Mouse (Mus musculus): ENCODE results near the gene H2afy2.

DNA sequence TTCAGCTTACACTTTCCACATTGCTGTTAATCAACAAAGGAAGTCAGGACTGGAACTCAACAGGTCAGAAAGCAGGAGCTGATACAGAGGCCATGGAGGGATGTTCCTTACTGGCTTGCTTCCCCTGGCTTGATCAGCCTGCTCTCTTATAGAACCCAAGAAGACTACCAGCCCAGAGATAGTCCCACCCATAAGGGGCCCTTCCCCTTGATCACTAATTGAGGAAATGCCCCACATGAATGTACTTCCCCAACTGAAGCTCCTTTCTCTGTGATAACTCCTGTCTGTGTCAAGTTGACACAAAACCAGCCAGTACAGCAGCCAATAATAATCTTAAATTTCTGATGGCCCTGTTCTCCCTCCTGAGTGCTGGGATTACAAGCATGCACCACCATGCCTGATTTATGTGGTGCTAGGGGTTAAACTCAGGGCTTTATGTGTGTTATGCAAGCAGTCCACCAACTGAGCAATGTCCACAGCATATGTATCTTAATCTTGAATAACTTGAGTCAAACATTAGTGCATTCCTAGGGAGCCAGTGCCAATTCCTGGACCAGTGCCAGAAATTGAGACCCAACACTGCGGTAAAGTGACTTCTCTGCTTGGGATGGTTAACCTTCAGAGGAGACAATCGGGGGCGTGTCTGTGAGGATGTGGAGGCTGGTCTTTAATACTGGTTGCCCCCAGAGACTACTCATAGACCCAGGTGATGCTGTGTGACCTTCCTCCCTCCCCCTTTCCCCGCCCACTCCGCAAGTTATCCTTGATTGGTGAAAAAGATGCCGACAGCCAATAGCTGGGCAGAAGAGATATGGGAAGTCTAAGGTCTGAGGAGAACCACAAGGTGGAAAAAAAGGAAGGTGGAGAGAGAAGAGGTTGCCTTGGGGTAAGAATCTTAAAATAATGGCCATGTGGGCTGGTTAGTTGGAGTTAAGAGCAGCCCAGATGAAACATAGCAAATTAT, 77.3 kb downstream of the H2afy2 start:
- TF ChIP-seq POLR2A (IDR thresholded peaks at IDR 0.05; ENCODE audit: control insufficient read depth in 1 of 2, insufficient read depth in 1 of 2, low read depth in 1 of 2, low read length in 2 of 2, poor library complexity in 1 of 2) (peak in 1 of 2 experiments; percentile 48; a peak in 2 of 4 replicates), CTCF (IDR thresholded peaks at IDR 0.05 in 2 of 3, conservative IDR thresholded peaks at IDR 0.05 in 1 of 3; ENCODE audit: control insufficient read depth in 1 of 3, insufficient read depth in 1 of 3, low read depth in 2 of 3, low read length in 3 of 3, poor library complexity in 1 of 3, severe bottlenecking in 1 of 3) (no peak), ZMIZ1 (IDR thresholded peaks at IDR 0.05; ENCODE audit: low read depth, low read length) (no peak), USF1 (IDR thresholded peaks at IDR 0.05; ENCODE audit: low read depth, low read length) (no peak), CHD1 (IDR thresholded peaks at IDR 0.05; ENCODE audit: low read depth, low read length) (no peak), USF2 (IDR thresholded peaks at IDR 0.05; ENCODE audit: borderline replicate concordance in 1 of 2, insufficient read depth in 1 of 2, low read depth in 1 of 2, low read length in 2 of 2) (no peak), MAX (IDR thresholded peaks at IDR 0.05; ENCODE audit: low read length) (no peak), GATA1 (IDR thresholded peaks at IDR 0.05; ENCODE audit: low read depth, low read length) (0 out of 2 replicates have a peak, but pooled peaks have one; percentile 17), ETS1 (IDR thresholded peaks at IDR 0.05; ENCODE audit: low read depth, low read length) (peak; percentile 22; the same call in 1 of the 2 replicates), MXI1 (IDR thresholded peaks at IDR 0.05; ENCODE audit: low read depth, low read length) (no peak), KAT2A (conservative IDR thresholded peaks at IDR 0.05; ENCODE audit: low read depth, low read length) (no peak), RAD21 (IDR thresholded peaks at IDR 0.05; ENCODE audit: low read depth, low read length) (no peak), MYC (IDR thresholded peaks at IDR 0.05; ENCODE audit: low read depth, low read length) (no peak), MAFK (IDR thresholded peaks at IDR 0.05; ENCODE audit: borderline replicate concordance, low read depth, low read length) (no peak)
